Mouse (Mus musculus): ENCODE results near the gene Atp8b4. TPM values are rescaled to one million over a fixed set of nuclear protein-coding genes. Genes with fewer than 3 reads are reported as not detected.
A peak's percentile ranks its signal among the peaks of the same experiment; 100 is the strongest.

The Atp8b4 gene
- total RNA-seq, 2 experiments from 2014 or later: not detected

- intact Hi-C loops (cut with DNase I): no loop called here
Measured at GRCm38 (mm10) chr2:126322631-126323031, 177.8 kb downstream of the Atp8b4 start.

DNA sequence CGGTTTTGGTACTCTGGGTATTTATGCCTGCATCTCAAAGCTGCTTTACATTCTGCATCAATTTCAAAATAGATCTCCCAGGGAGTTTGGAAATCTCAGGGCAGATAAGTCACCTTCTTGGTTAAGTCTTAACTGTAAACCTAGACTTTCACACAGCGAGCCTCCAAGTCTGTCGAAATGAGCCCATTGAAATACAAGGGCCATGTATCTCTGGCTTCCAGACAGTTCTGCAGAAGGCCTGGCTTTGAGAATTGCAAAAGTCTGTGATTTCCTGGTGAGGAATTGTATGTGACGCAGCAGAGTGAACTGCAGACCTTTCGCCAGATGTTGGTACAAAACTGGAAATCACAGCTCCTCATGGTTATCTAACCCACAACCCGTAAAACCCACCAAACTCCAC lies 182.4 kb downstream of the Atp8b4 start:
- DNase-seq (ENCODE audit: low spot score in 2 of 2): no peak
- intact Hi-C loops (cut with DNase I): no loop called here

More at GRCm38 (mm10) chr2:126322631-126323031, 177.8 kb downstream of the Atp8b4 start:
- no peak for DNase-seq (ENCODE audit: low spot score in 2 of 2)

DNA sequence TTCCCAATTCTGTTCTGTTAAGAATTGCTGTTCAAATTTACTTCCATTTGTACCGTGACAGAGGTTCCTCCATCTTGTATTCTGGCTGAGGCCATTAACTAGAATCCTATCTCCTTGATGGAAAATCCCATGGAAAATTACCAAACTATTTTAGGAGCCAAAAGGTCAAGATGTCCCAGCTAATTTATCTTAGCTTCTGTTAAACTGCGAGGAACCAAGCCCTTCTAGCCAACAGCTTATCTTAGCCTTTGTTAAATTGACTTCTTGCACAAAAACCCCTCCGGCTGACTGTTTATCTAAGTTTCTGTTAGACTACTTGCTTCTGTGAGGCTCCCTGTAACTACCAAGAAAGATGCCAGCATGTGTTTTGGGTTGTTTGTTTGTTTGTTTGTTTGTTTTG lies 183.5 kb downstream of the Atp8b4 start:
- no peak for DNase-seq (ENCODE audit: low spot score in 2 of 2)
- intact Hi-C loops (cut with DNase I): no loop called here

DNA sequence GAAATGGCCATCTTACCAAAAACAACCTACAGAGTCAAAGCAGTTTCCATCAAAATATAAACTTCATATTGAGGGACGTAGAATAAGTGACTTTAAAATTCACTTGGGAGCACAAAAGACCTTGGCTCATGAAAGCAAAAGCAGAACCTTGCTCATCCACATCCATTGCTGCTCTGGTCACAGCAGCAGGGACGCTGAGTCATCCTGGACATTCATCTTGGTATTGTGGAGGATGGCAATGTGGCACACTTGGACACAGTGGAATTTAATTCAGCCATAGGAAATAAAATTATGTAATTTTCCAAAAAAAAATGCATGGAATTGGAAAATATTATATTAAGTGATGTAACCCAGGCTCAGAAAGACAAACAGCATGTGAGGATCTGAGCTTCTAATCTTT lies 184.1 kb downstream of the Atp8b4 start:
- intact Hi-C loops (cut with DNase I): no loop called here

DNA sequence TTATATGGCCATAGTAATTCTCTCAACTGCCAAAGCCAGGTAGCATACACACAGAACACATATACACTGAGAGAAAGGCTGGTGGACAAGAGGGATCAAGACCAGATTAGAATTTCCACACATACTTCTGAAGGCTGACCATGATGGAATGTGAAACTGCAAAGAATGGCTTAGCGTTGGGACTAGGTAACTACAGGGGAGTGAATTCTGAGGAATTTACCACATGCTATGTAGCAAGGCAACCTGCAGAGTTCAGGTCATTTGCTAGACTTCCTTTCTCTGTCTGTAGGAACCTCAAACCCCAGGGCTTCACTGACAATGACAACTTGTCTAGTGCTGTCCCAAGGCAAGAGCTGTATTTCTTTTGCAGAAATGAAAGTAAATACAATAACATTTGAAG lies 189.4 kb downstream of the Atp8b4 start:
- DNase-seq (ENCODE audit: low spot score in 2 of 2): no peak
- intact Hi-C loops (cut with DNase I): no loop called here

More for the DNA sequence above, 184.1 kb downstream of the Atp8b4 start:
- DNase-seq (ENCODE audit: low spot score in 2 of 2): no peak

GRCm38 (mm10) chr2:126309994-126310393 lies 190.5 kb downstream of the Atp8b4 start:
- DNase-seq (ENCODE audit: low spot score in 2 of 2): no peak
- intact Hi-C loops (cut with DNase I): no loop called here

- no peak for DNase-seq (ENCODE audit: low spot score in 2 of 2)
- intact Hi-C loops (cut with DNase I): no loop called here
Measured at GRCm38 (mm10) chr2:126304621-126305020, 195.9 kb downstream of the Atp8b4 start.

GRCm38 (mm10) chr2:126303226-126303625 lies 197.2 kb downstream of the Atp8b4 start:
- intact Hi-C loops (cut with DNase I): no loop called here
- no peak for DNase-seq (ENCODE audit: low spot score in 2 of 2)

DNA sequence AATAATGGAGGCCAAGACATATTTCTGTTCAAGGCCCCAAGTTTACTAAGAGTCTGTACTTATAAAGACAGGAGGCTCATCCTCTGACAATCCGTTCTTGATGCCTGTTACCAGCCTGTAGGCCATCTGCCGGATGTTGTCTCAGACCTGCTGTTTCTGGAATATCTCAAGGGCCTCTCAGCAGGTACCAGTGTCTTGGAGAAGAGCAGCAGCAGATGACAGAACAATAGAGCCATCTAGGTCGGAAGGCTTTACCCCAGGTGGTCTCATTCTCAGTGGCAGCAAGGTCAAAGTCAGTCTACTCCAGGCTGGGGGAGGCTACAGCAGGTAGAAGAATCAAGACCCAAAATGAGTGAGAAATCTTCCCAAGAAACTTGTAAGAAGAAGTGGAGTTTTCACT lies 198.1 kb downstream of the Atp8b4 start:
- intact Hi-C loops (cut with DNase I): no loop called here
- DNase-seq (ENCODE audit: low spot score in 2 of 2): no peak

DNA sequence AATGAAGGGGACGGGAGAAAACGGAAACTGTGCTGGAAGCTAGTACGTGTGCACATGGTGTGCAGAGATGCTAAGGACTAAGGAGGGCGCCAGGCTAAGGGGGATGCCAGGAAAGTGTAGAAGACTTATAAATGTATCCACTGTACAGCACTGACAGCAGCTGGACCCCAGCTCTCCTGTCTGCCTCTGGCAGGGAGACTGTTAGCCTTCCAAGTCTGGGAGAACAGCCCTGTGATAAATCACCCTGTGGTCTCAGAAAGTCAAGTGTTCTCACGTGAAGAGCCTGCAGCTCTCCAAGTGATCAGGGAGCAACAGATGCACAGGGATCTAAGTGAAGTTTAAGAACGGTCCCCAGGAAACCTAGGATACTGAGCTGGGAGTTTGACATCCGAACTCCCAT lies 209.8 kb downstream of the Atp8b4 start:
- intact Hi-C loops (cut with DNase I): no loop called here
- no peak for DNase-seq (ENCODE audit: low spot score in 2 of 2)

DNA sequence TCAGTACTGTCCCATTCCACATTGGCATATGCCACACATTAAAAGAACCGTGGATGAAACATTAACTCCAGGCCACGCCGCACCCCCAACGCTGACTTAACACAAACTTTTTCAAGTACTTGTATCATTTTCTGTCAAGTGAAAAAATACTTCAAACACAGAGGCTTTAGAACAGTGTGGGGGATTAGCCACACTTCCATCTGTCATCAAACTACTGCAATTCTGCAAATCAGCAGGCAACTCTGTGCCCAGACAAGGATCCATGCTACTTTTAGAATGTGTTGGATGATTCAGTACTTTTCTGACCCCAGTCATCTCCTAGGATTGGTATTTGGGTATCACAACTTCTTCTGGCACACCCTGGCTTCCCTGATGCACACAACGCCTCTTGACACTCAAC lies 212.5 kb downstream of the Atp8b4 start:
- intact Hi-C loops (cut with DNase I): no loop called here
- peak; percentile 8 to 10 for DNase-seq (ENCODE audit: low spot score in 2 of 2)

DNA sequence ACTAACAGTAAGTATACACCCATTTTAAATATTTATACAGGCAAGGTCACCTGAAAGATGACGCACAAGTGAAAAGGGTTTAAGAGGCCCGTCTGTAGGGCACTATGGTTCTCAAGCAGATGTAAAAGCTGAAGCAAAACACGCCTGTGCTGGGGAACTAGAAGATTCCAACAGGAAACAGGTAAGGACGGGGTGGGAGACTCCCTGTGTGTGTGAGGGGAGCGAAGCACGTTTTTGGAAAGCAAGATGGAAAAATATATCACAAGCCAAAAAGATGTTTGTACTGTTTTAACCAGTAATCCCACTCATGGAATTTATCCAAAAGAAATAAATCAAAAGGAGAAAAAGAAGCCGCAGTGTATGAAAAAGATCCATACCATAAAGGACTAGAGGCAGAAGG lies 214.1 kb downstream of the Atp8b4 start:
- no peak for DNase-seq (ENCODE audit: low spot score in 2 of 2)
- intact Hi-C loops (cut with DNase I): no loop called here

GRCm38 (mm10) chr2:126284071-126284470 lies 216.4 kb downstream of the Atp8b4 start:
- DNase-seq (ENCODE audit: low spot score in 2 of 2): no peak
- intact Hi-C loops (cut with DNase I): no loop called here

- no peak for DNase-seq (ENCODE audit: low spot score in 2 of 2)
Measured at GRCm38 (mm10) chr2:126283086-126283485, 217.4 kb downstream of the Atp8b4 start.

DNA sequence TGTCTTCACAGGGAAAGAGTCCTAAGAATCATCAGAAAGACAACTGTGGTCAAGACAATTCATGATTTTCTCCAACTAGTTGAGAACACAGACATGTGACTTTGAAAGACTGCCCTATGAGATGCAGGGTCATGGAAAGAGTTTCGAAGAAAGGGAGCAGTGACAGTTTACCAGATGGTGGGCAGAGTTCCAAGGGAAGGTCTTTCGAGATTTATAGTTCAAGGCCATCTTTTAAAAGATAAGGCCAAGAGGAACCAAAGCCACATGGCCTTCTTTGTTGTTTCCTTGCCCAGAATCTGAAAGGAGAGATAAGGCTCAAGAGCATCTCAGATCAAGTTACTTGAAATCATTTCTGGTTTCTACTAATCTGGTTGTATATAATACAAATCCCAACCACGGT lies 225.0 kb downstream of the Atp8b4 start:
- no peak for DNase-seq (ENCODE audit: low spot score in 2 of 2)
- intact Hi-C loops (cut with DNase I): no loop called here

More at GRCm38 (mm10) chr2:126283086-126283485, 217.4 kb downstream of the Atp8b4 start:
- intact Hi-C loops (cut with DNase I): no loop called here

GRCm38 (mm10) chr2:126274826-126275405 lies 225.6 kb downstream of the Atp8b4 start:
- DNase-seq (ENCODE audit: low spot score in 2 of 2): no peak
- intact Hi-C loops (cut with DNase I): no loop called here

DNA sequence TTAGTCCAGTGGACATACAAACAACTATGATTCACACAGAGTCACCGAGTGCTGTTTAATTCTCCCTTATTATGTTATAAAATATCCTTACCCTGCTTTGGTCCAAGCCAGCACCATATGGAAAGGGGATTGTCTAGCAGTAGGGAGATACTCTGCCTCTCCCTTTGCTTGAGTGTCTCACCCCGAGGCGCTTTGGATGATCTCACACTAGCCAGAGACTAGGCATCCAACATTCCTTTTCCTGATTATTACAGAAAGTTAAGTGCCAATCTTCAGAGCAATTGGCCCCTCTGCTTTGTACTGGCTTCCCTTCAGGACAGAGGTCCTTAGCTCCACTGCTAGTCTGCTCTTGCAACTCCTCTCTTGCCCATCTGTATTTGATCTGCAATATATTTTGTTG lies 226.2 kb downstream of the Atp8b4 start:
- no peak for DNase-seq (ENCODE audit: low spot score in 2 of 2)
- intact Hi-C loops (cut with DNase I): no loop called here

Other genes starting within 250 kb of the Atp8b4 start
- 1 to 10 TPM; 6.3 to 8.4 TPM for gene Slc27a2, start 51.7 kb upstream of the Atp8b4 start, total RNA-seq (2021)
- gene Hdc, start 118.6 kb upstream of the Atp8b4 start, total RNA-seq (2021): under 1 TPM; 0.20 to 0.76 TPM
- gene Gabpb1, start 175.7 kb upstream of the Atp8b4 start, total RNA-seq (2021): 10 to 100 TPM; 17.2 to 22.7 TPM
- gene Usp8, start 206.7 kb upstream of the Atp8b4 start, total RNA-seq (2021): 10 to 100 TPM; 44.6 to 48.4 TPM